Mouse (Mus musculus) cerebellum, adult 2 months (tissue): ENCODE data around the gene Hoxd4. TPM values are rescaled to one million over a fixed set of nuclear protein-coding genes. Genes with fewer than 3 reads are reported as not detected.

ENCODE experiments used
- DNase-seq, 2 experiments: peaks; one replicate each; pipeline ENCODE4 v3.0.0; 2021
- H3K27ac ChIP-seq: fragments of 200-500 bp; 2 replicates; pipeline ENCODE4 v1.5.1; 2012; ENCODE audit warnings: low read length, control low read depth, inconsistent platforms; ENCODE audit not compliant: insufficient read depth
- H3K27me3 ChIP-seq: fragments of 200-500 bp; 2 replicates; pipeline ENCODE4 v1.6.1; 2012; ENCODE audit warnings: inconsistent platforms, mild to moderate bottlenecking, low read length, moderate library complexity; ENCODE audit not compliant: control insufficient read depth, insufficient read depth
- H3K4me1 ChIP-seq: fragments of 200-500 bp; 2 replicates; pipeline ENCODE4 v1.6.1; 2011; ENCODE audit warnings: low read length; ENCODE audit not compliant: control insufficient read depth, insufficient read depth
- H3K4me3 ChIP-seq: fragments of 200-500 bp; replicated peaks from 2 replicates; pipeline ENCODE3; 2011; ENCODE audit warnings: mild to moderate bottlenecking, low read depth, low read length, control low read depth; ENCODE audit not compliant: insufficient read depth
- CTCF ChIP-seq: fragments of 200-500 bp; IDR thresholded peaks from 2 replicates; pipeline ENCODE4 v1.5.1; 2011; ENCODE audit warnings: low read depth, mild to moderate bottlenecking, control low read depth, low read length, moderate library complexity, borderline replicate concordance; ENCODE audit not compliant: insufficient read depth
- POLR2A ChIP-seq: fragments of 200-500 bp; IDR thresholded peaks from 2 replicates; pipeline ENCODE4 v1.6.1; 2011; ENCODE audit warnings: low read length, control low read depth, borderline replicate concordance; ENCODE audit not compliant: insufficient read depth
- WGBS: fragments of 180-500 bp; shearing (Covaris S2); methylation state at CpG from one replicate; pipeline ENCODE4 v1.1.7; 2018; 5-methylcytosine and 5-hydroxymethylcytosine counted together
- polyA plus RNA-seq: library from polyadenylated mRNA; depleted of rRNA; stranded (reverse); fragments of >200 nt; gene quantifications from 2 replicates; pipeline ENCODE4 v1.2.3, GENCODE M21; 2012; rRNA removed

Gene Hoxd4
- polyA plus RNA-seq, 1 experiment: 2.8 TPM

- Histone ChIP-seq H3K4me1 (no peaks in the 10 kb centered on the region), H3K27ac (no peak overlapping the region), H3K4me3 (no peak overlapping the region), H3K27me3 (no peaks in the 10 kb centered on the region)
- WGBS: 47% methylated on average over 13 of the region's 13 CpGs
- no peak for TF ChIP-seq CTCF
- TF ChIP-seq POLR2A: no peak
- DNase-seq: no peak
Measured at GRCm38 (mm10) chr2:74777536-74778275, 66.0 kb downstream of the Hoxd4 start.

Other genes starting within 250 kb of the Hoxd4 start
- gene Lnpk, start 132.5 kb upstream of the Hoxd4 start, polyA plus RNA-seq: 24.7 and 26.3 TPM in 2 replicates
- 0.48 and 0.64 TPM in 2 replicates for gene Evx2, start 52.4 kb upstream of the Hoxd4 start, polyA plus RNA-seq
- gene Hoxd13, start 43.6 kb upstream of the Hoxd4 start, polyA plus RNA-seq: 0.10 TPM in 1 of 2 replicates, not detected in the other
- gene Hoxd12, start 36.9 kb upstream of the Hoxd4 start, polyA plus RNA-seq: not detected in 2 replicates
- gene Hoxd11, start 32.4 kb upstream of the Hoxd4 start, polyA plus RNA-seq: not detected in 2 replicates
- gene Hoxd10, start 20.0 kb upstream of the Hoxd4 start, polyA plus RNA-seq: not detected in 2 replicates
- not detected in 2 replicates for gene Hoxd9, start 14.2 kb upstream of the Hoxd4 start, polyA plus RNA-seq
- gene Hoxd8, start 7.3 kb upstream of the Hoxd4 start, polyA plus RNA-seq: 0.05 TPM in 1 of 2 replicates, not detected in the other
- 5.4 and 5.7 TPM in 2 replicates for gene Hoxd3, start within 50 bp of the Hoxd4 start, polyA plus RNA-seq
- gene Gm28230, start 14.8 kb downstream of the Hoxd4 start, polyA plus RNA-seq: 0.16 and 0.22 TPM in 2 replicates
- 0.70 and 0.77 TPM in 2 replicates for gene Hoxd1, start 51.1 kb downstream of the Hoxd4 start, polyA plus RNA-seq
- 56.7 and 57.9 TPM in 2 replicates for gene Mtx2, start 113.9 kb downstream of the Hoxd4 start, polyA plus RNA-seq